Mouse (Mus musculus) neural tube, embryonic 12.5 days (tissue): Measurements from ENCODE around the gene Cyp2j6. TPM values are rescaled to one million over a fixed set of nuclear protein-coding genes. Genes with fewer than 3 reads are reported as not detected.

Experiments used
- ATAC-seq: fragments of 200-750 bp; cut with Nextera tagmentation; 2 replicates; pipeline ENCODE4 v1.8.0; 2017; ENCODE audit warnings: low read depth, mild to moderate bottlenecking, moderate TSS enrichment, moderate library complexity; ENCODE audit not compliant: low FRiP score
- H3K27ac ChIP-seq: fragments of 300-500 bp; sonication (generic); 2 replicates; pipeline ENCODE4 v1.5.1; 2016
- H3K27me3 ChIP-seq: fragments of 300-500 bp; sonication (generic); replicated peaks from 2 replicates; pipeline ENCODE4 v1.6.1; 2016; ENCODE audit warnings: mild to moderate bottlenecking
- H3K36me3 ChIP-seq: fragments of 300-500 bp; sonication (generic); 2 replicates; pipeline ENCODE4 v1.6.1; 2016; ENCODE audit warnings: mild to moderate bottlenecking
- H3K4me1 ChIP-seq: fragments of 300-500 bp; sonication (generic); 2 replicates; pipeline ENCODE4 v1.6.1; 2016
- H3K4me2 ChIP-seq: fragments of 300-500 bp; sonication (generic); replicated peaks from 2 replicates; pipeline ENCODE4 v1.6.1; 2016; ENCODE audit warnings: mild to moderate bottlenecking
- H3K4me3 ChIP-seq: fragments of 300-500 bp; sonication (generic); 2 replicates; pipeline ENCODE4 v1.5.1; 2016
- H3K9ac ChIP-seq: fragments of 300-500 bp; sonication (generic); 2 replicates; pipeline ENCODE4 v1.6.1; 2016; ENCODE audit warnings: mild to moderate bottlenecking
- H3K9me3 ChIP-seq: fragments of 300-500 bp; sonication (generic); 2 replicates; pipeline ENCODE4 v1.6.1; 2016; ENCODE audit warnings: mild to moderate bottlenecking
- WGBS: fragments of 180-500 bp; shearing (Covaris S2); methylation state at CpG from one replicate; pipeline ENCODE4 v1.1.7; 2016; 5-methylcytosine and 5-hydroxymethylcytosine counted together
- polyA plus RNA-seq: library from polyadenylated mRNA; unstranded; fragments of >200 nt; fragmentation: Nextera tagmentation; extraction: Ambion mirVana; gene quantifications from 2 replicates; pipeline ENCODE4 v1.2.1, GENCODE M21; 2016

The Cyp2j6 gene
- polyA plus RNA-seq, 1 experiment from 2014 or later, result 6.7 TPM

DNA sequence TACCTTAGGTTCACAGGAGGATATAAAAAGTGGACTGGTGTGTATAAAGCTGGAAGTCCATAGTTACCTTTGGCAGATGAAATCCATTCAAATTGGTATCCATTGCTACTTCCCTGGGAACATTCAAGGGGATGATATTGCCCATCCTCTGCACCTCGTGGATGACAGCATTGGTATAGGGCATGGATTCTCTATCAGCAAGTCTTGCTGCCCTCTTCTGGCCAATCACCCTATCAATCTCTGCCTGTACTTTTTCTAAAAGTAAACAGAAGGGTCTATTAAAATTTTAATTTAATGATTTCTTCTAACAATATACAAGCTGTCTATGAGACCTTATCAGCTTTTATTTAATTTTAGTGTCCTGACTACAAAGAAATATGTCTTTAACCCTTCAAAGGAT lies 27.7 kb downstream of the Cyp2j6 start:
- ATAC-seq, result no peak
- no peaks in the 10 kb centered on the region for H3K27me3 ChIP-seq
- H3K4me3 ChIP-seq, result no peak overlapping the region
- H3K4me1 ChIP-seq, result no peaks in the 10 kb centered on the region
- H3K9ac ChIP-seq, result no peak overlapping the region
- H3K36me3 ChIP-seq, result no peaks in the 10 kb centered on the region
- 27% methylated on average over 1 of the region's 1 CpGs for WGBS
- H3K4me2 ChIP-seq, result no peak overlapping the region
- H3K9me3 ChIP-seq, result no peaks in the 10 kb centered on the region
- no peak overlapping the region for H3K27ac ChIP-seq

- 83% methylated on average over 2 of the region's 2 CpGs for WGBS
- Histone ChIP-seq H3K27ac (no peak overlapping the region), H3K9me3 (no peaks in the 10 kb centered on the region), H3K4me2 (no peak overlapping the region), H3K36me3 (no peaks in the 10 kb centered on the region), H3K9ac (no peak overlapping the region), H3K4me1 (no peaks in the 10 kb centered on the region), H3K27me3 (no peaks in the 10 kb centered on the region), H3K4me3 (no peak overlapping the region)
- ATAC-seq, result no peak
Observed at GRCm38 (mm10) chr4:96522256-96522655, 31.2 kb downstream of the Cyp2j6 start.

GRCm38 (mm10) chr4:96510083-96510482 lies 43.4 kb downstream of the Cyp2j6 start:
- Histone ChIP-seq H3K27ac (no peak overlapping the region), H3K36me3 (no peaks in the 10 kb centered on the region), H3K9me3 (no peaks in the 10 kb centered on the region), H3K27me3 (no peaks in the 10 kb centered on the region), H3K4me3 (no peak overlapping the region), H3K9ac (no peak overlapping the region), H3K4me1 (no peaks in the 10 kb centered on the region), H3K4me2 (no peak overlapping the region)
- 88% methylated on average over 3 of the region's 3 CpGs for WGBS
- no peak for ATAC-seq

DNA sequence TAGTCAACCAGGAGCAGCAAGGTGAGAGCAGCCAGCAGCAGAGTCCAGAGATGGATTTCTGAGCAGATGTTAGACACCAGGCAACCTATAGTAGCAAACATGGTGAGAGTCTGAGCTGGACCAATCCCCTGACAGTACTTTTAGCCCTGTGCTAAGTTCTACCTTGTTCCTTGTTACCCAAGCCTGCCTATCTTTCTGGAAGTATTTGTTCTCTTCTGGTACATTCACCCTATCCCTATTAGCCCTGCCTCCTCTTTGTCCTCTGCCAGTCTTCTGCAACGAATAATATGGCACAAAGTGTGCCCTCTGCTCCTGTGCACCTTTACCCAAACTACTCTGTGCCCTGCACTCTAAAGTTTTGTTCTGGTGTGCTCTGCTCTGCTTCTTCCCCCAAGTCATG lies 46.2 kb downstream of the Cyp2j6 start, which contains the start of gene Cyp2j8:
Gene Cyp2j8, minus strand, starts transcription at position 101 of the 400 bp plus-strand sequence.
- no peaks in the 10 kb centered on the region for H3K36me3 ChIP-seq
- H3K27me3 ChIP-seq, result no peaks in the 10 kb centered on the region
- H3K4me3 ChIP-seq, result no peak within 1 kb of the TSS
- ATAC-seq, result no peak
- WGBS, result 83% methylated on average over 1 of the region's 1 CpGs
- H3K27ac ChIP-seq, result no peak within 1 kb of the TSS
- no peaks in the 10 kb centered on the region for H3K9me3 ChIP-seq
- H3K9ac ChIP-seq, result no peak within 1 kb of the TSS
- no peaks in the 10 kb centered on the region for H3K4me1 ChIP-seq
- no peak within 1 kb of the TSS for H3K4me2 ChIP-seq

Other genes with a start within 250 kb of the Cyp2j6 start
- not detected in 2 replicates for gene Cyp2j11, start 205.0 kb downstream of the Cyp2j6 start, polyA plus RNA-seq
- not detected in 2 replicates for gene Cyp2j8, start 46.3 kb downstream of the Cyp2j6 start, polyA plus RNA-seq
- 1.8 and 2.1 TPM in 2 replicates for gene Cyp2j9, start 37.9 kb upstream of the Cyp2j6 start, polyA plus RNA-seq
- not detected in 2 replicates for gene Cyp2j5, start 110.5 kb upstream of the Cyp2j6 start, polyA plus RNA-seq
- not detected in 2 replicates for gene Gm12695, start 231.5 kb upstream of the Cyp2j6 start, polyA plus RNA-seq